Mouse (Mus musculus): Measurements from ENCODE around the gene Hhat. TPM values are rescaled to one million over a fixed set of nuclear protein-coding genes. Genes with fewer than 3 reads are reported as not detected.

Hhat gene
- total and polyA plus RNA-seq, 3 experiments = 0.39 to 1.0 TPM; not detected in 1

- no peak overlapping the region for H3K9ac ChIP-seq (ENCODE audit: control insufficient read depth, low read depth, low read length, poor library complexity, severe bottlenecking)
- H3K36me3 ChIP-seq (ENCODE audit: control insufficient read depth in 1 of 2, insufficient read depth in 2 of 2, low read length in 2 of 2) = no peaks in the 10 kb centered on the region
- peak; percentile 9 for DNase-seq (ENCODE audit: low read depth, low spot score)
- H3K27me3 ChIP-seq (ENCODE audit: control insufficient read depth in 1 of 2, insufficient read depth in 2 of 2, low read length in 2 of 2) = no peaks in the 10 kb centered on the region
- no peak for TF ChIP-seq ZKSCAN1 (IDR thresholded peaks at IDR 0.05; ENCODE audit: low read depth, low read length)
- TF ChIP-seq MAZ (IDR thresholded peaks at IDR 0.05; ENCODE audit: low read depth, low read length) = no peak
- TF ChIP-seq BHLHE40 (IDR thresholded peaks at IDR 0.05; ENCODE audit: borderline replicate concordance, low read depth, low read length) = no peak
- no peak for TF ChIP-seq SIN3A (IDR thresholded peaks at IDR 0.05; ENCODE audit: low read length)
- no peak for TF ChIP-seq ETS1 (IDR thresholded peaks at IDR 0.05; ENCODE audit: low read depth, low read length)
- TF ChIP-seq POLR2AphosphoS2 (IDR thresholded peaks at IDR 0.05; ENCODE audit: low read length) = no peak
- no peak for TF ChIP-seq GABPA (IDR thresholded peaks at IDR 0.05; ENCODE audit: low read depth, low read length)
- no peak for TF ChIP-seq SMC3 (IDR thresholded peaks at IDR 0.05; ENCODE audit: low read depth, low read length)
- no peak for TF ChIP-seq NELFE (IDR thresholded peaks at IDR 0.05; ENCODE audit: low read depth, low read length)
- TF ChIP-seq MEF2A (IDR thresholded peaks at IDR 0.05; ENCODE audit: extremely low read depth, insufficient replicate concordance, low read depth, low read length, poor library complexity, severe bottlenecking) = no peak
- no peak for TF ChIP-seq TCF12 (IDR thresholded peaks at IDR 0.05; ENCODE audit: low read depth, low read length)
- TF ChIP-seq TAL1 (IDR thresholded peaks at IDR 0.05; ENCODE audit: low read length) = no peak
- TF ChIP-seq CHD1 (IDR thresholded peaks at IDR 0.05; ENCODE audit: low read depth, low read length) = no peak
- no peak for TF ChIP-seq MXI1 (IDR thresholded peaks at IDR 0.05; ENCODE audit: low read depth, low read length)
- no peak for TF ChIP-seq KAT2A (conservative IDR thresholded peaks at IDR 0.05; ENCODE audit: low read depth, low read length)
- no peak for TF ChIP-seq TBP (IDR thresholded peaks at IDR 0.05; ENCODE audit: low read depth, low read length)
- TF ChIP-seq E2F4 (IDR thresholded peaks at IDR 0.05; ENCODE audit: borderline replicate concordance, low read depth, low read length) = no peak
- TF ChIP-seq ZNF384 (IDR thresholded peaks at IDR 0.05; ENCODE audit: low read depth, low read length) = no peak
- TF ChIP-seq ZMIZ1 (IDR thresholded peaks at IDR 0.05; ENCODE audit: low read depth, low read length) = no peak
- no peaks in the 10 kb centered on the region for H3K9me3 ChIP-seq (replicated peaks; ENCODE audit: insufficient read depth, low read length)
- no peaks in the 10 kb centered on the region for H3K4me1 ChIP-seq (ENCODE audit: control insufficient read depth in 1 of 2, insufficient read depth in 2 of 2, low read length in 2 of 2)
- no peak overlapping the region for H3K27ac ChIP-seq (ENCODE audit: control insufficient read depth, low read depth, low read length)
- H3K79me2 ChIP-seq (ENCODE audit: control insufficient read depth, insufficient read depth, low read length, poor library complexity) = no peaks in the 10 kb centered on the region
- no peak overlapping the region for H3K4me3 ChIP-seq (ENCODE audit: control insufficient read depth in 1 of 2, insufficient read depth in 1 of 2, low read depth in 2 of 2, low read length in 2 of 2)
These were observed 78.0 kb downstream of the Hhat start for GRCm38 (mm10) chr1:192692982-192693381.

- Histone ChIP-seq H3K4me3 (ENCODE audit: control insufficient read depth in 1 of 2, insufficient read depth in 1 of 2, low read depth in 2 of 2, low read length in 2 of 2) (no peak overlapping the region), H3K27me3 (ENCODE audit: control insufficient read depth in 1 of 2, insufficient read depth in 2 of 2, low read length in 2 of 2) (0 out of 4 replicates have a peak, but pooled peaks cover 0 to 1% of the 10 kb centered on the region in 2 experiments), H3K9me3 (replicated peaks; ENCODE audit: insufficient read depth, low read length) (no peaks in the 10 kb centered on the region), H3K4me1 (ENCODE audit: control insufficient read depth in 1 of 2, insufficient read depth in 2 of 2, low read length in 2 of 2) (no peaks in the 10 kb centered on the region), H3K9ac (ENCODE audit: control insufficient read depth, low read depth, low read length, poor library complexity, severe bottlenecking) (no peak overlapping the region), H3K79me2 (ENCODE audit: control insufficient read depth, insufficient read depth, low read length, poor library complexity) (no peaks in the 10 kb centered on the region), H3K36me3 (ENCODE audit: control insufficient read depth in 1 of 2, insufficient read depth in 2 of 2, low read length in 2 of 2) (no peaks in the 10 kb centered on the region), H3K27ac (ENCODE audit: control insufficient read depth, low read depth, low read length) (no peak overlapping the region)
- TF ChIP-seq GABPA (IDR thresholded peaks at IDR 0.05; ENCODE audit: low read depth, low read length) = no peak
- TF ChIP-seq SMC3 (IDR thresholded peaks at IDR 0.05; ENCODE audit: low read depth, low read length) = no peak
- no peak for TF ChIP-seq ELF1 (IDR thresholded peaks at IDR 0.05; ENCODE audit: low read depth, low read length)
- no peak for TF ChIP-seq EP300 (IDR thresholded peaks at IDR 0.05; ENCODE audit: low read depth in 1 of 2, low read length in 2 of 2)
- TF ChIP-seq BHLHE40 (IDR thresholded peaks at IDR 0.05; ENCODE audit: borderline replicate concordance, low read depth, low read length) = no peak
- TF ChIP-seq MXI1 (IDR thresholded peaks at IDR 0.05; ENCODE audit: low read depth, low read length) = no peak
- TF ChIP-seq RAD21 (IDR thresholded peaks at IDR 0.05; ENCODE audit: low read depth, low read length) = no peak
- TF ChIP-seq UBTF (IDR thresholded peaks at IDR 0.05; ENCODE audit: borderline replicate concordance, insufficient read depth, low read depth, low read length) = no peak
- no peak for TF ChIP-seq ETS1 (IDR thresholded peaks at IDR 0.05; ENCODE audit: low read depth, low read length)
- TF ChIP-seq ZNF384 (IDR thresholded peaks at IDR 0.05; ENCODE audit: low read depth, low read length) = no peak
- TF ChIP-seq ZMIZ1 (IDR thresholded peaks at IDR 0.05; ENCODE audit: low read depth, low read length) = no peak
- no peak for TF ChIP-seq POLR2AphosphoS5 (IDR thresholded peaks at IDR 0.05; ENCODE audit: borderline replicate concordance, low read depth, low read length)
- TF ChIP-seq NELFE (IDR thresholded peaks at IDR 0.05; ENCODE audit: low read depth, low read length) = no peak
- DNase-seq (ENCODE audit: low read depth, low spot score) = no peak
These were observed 88.6 kb downstream of the Hhat start for GRCm38 (mm10) chr1:192682219-192682951.

Data from MEL (cell line).